Mouse (Mus musculus) cortical plate, adult 2 months (tissue): Measurements from ENCODE around the gene Spata25. TPM values are rescaled to one million over a fixed set of nuclear protein-coding genes. Genes with fewer than 3 reads are reported as not detected.

Experiments
- H3K27ac ChIP-seq: fragments of 200-500 bp; 2 replicates; pipeline ENCODE4 v1.5.1; 2012; ENCODE audit warnings: low read length, control low read depth, inconsistent platforms; ENCODE audit not compliant: insufficient read depth
- H3K4me1 ChIP-seq: fragments of 200-500 bp; 2 replicates; pipeline ENCODE4 v1.6.1; 2011; ENCODE audit warnings: low read length; ENCODE audit not compliant: control insufficient read depth, insufficient read depth
- H3K4me3 ChIP-seq: fragments of 200-500 bp; 2 replicates; pipeline ENCODE4 v1.5.1; 2011; ENCODE audit warnings: mild to moderate bottlenecking, low read length, control low read depth; ENCODE audit not compliant: insufficient read depth
- CTCF ChIP-seq: fragments of 200-500 bp; IDR thresholded peaks from 2 replicates; pipeline ENCODE4 v1.5.1; 2011; ENCODE audit warnings: mild to moderate bottlenecking, control low read depth, low read length; ENCODE audit not compliant: insufficient read depth; ENCODE audit errors: extremely low read depth
- POLR2A ChIP-seq: fragments of 200-500 bp; IDR thresholded peaks from 2 replicates; pipeline ENCODE4 v1.6.1; 2011; ENCODE audit warnings: mild to moderate bottlenecking, low read length, control low read depth; ENCODE audit not compliant: insufficient read depth; ENCODE audit errors: extremely low read depth
- polyA plus RNA-seq: library from polyadenylated mRNA; depleted of rRNA; stranded (reverse); fragments of >200 nt; gene quantifications from 2 replicates; pipeline ENCODE4 v1.2.3, GENCODE M21; 2012; rRNA removed

The Spata25 gene
- polyA plus RNA-seq, 1 experiment: 0.23 TPM

GRCm38 (mm10) chr2:164776801-164777200, 51.5 kb downstream of the Spata25 start:
- no peak for TF ChIP-seq POLR2A
- TF ChIP-seq CTCF: no peak
- Histone ChIP-seq H3K4me3 (no peak overlapping the region), H3K4me1 (no peaks in the 10 kb centered on the region), H3K27ac (no peak overlapping the region)

Other genes with a start within 250 kb of the Spata25 start
- gene Wfdc6a, start 243.1 kb downstream of the Spata25 start, polyA plus RNA-seq: not detected in 2 replicates
- not detected in 2 replicates for gene Eppin, start 234.9 kb downstream of the Spata25 start, polyA plus RNA-seq
- gene Wfdc6b, start 215.0 kb downstream of the Spata25 start, polyA plus RNA-seq: not detected in 2 replicates
- not detected in 2 replicates for gene Wfdc8, start 214.9 kb downstream of the Spata25 start, polyA plus RNA-seq
- not detected in 2 replicates for gene Wfdc16, start 189.7 kb downstream of the Spata25 start, polyA plus RNA-seq
- not detected in 2 replicates for gene Wfdc10, start 172.5 kb downstream of the Spata25 start, polyA plus RNA-seq
- gene Wfdc9, start 172.0 kb downstream of the Spata25 start, polyA plus RNA-seq: not detected in 2 replicates
- not detected in 2 replicates for gene Wfdc11, start 154.4 kb downstream of the Spata25 start, polyA plus RNA-seq
- gene Wfdc13, start 143.4 kb downstream of the Spata25 start, polyA plus RNA-seq: not detected in 2 replicates
- not detected in 2 replicates for gene Spint4, start 130.0 kb downstream of the Spata25 start, polyA plus RNA-seq
- not detected in 2 replicates for gene Spint5, start 113.2 kb downstream of the Spata25 start, polyA plus RNA-seq
- 2.4 and 2.6 TPM in 2 replicates for gene Wfdc3, start 82.6 kb downstream of the Spata25 start, polyA plus RNA-seq
- gene Dnttip1, start 82.6 kb downstream of the Spata25 start, polyA plus RNA-seq: 35.5 and 36.4 TPM in 2 replicates
- gene Ube2c, start 58.6 kb downstream of the Spata25 start, polyA plus RNA-seq: 1.4 and 3.0 TPM in 2 replicates
- 1.3 and 1.6 TPM in 2 replicates for gene Tnnc2, start 48.6 kb downstream of the Spata25 start, polyA plus RNA-seq
- 55.7 and 64.2 TPM in 2 replicates for gene Snx21, start 42.7 kb downstream of the Spata25 start, polyA plus RNA-seq
- gene Acot8, start 23.7 kb downstream of the Spata25 start, polyA plus RNA-seq: 29.8 and 30.3 TPM in 2 replicates
- gene Zswim3, start 23.4 kb downstream of the Spata25 start, polyA plus RNA-seq: 7.2 and 7.6 TPM in 2 replicates
- 17.0 and 17.3 TPM in 2 replicates for gene Zswim1, start 5.9 kb downstream of the Spata25 start, polyA plus RNA-seq
- gene Ctsa, start 4.3 kb upstream of the Spata25 start, polyA plus RNA-seq: 200 and 204 TPM in 2 replicates
- gene Neurl2, start 4.9 kb upstream of the Spata25 start, polyA plus RNA-seq: 5.0 and 5.2 TPM in 2 replicates
- 172 and 186 TPM in 2 replicates for gene Pltp, start 29.2 kb upstream of the Spata25 start, polyA plus RNA-seq
- gene Pcif1, start 50.8 kb upstream of the Spata25 start, polyA plus RNA-seq: 39.1 and 41.7 TPM in 2 replicates
- gene Zfp335, start 83.2 kb upstream of the Spata25 start, polyA plus RNA-seq: 29.1 and 30.2 TPM in 2 replicates
- gene Mmp9, start 112.2 kb upstream of the Spata25 start, polyA plus RNA-seq: 1.1 and 1.5 TPM in 2 replicates
- gene Slc12a5, start 132.3 kb upstream of the Spata25 start, polyA plus RNA-seq: 396 and 421 TPM in 2 replicates
- gene Ncoa5, start 206.3 kb upstream of the Spata25 start, polyA plus RNA-seq: 48.0 and 53.1 TPM in 2 replicates
- 2.0 TPM in 2 replicates for gene Cd40, start 227.1 kb upstream of the Spata25 start, polyA plus RNA-seq